Mouse (Mus musculus): Measurements from ENCODE around the gene Opcml. TPM values are rescaled to one million over a fixed set of nuclear protein-coding genes. Genes with fewer than 3 reads are reported as not detected.

Opcml gene
- polyA plus RNA-seq, 1 experiment, result 0.02 TPM

GRCm38 (mm10) chr9:27781291-27781993 is 9.1 kb upstream of the Opcml start:
- 79% methylated on average over 6 of the region's 6 CpGs for WGBS
- H3K27ac ChIP-seq (ENCODE audit: insufficient read depth, low read length), result no peak overlapping the region
- no peak for TF ChIP-seq POLR2A (IDR thresholded peaks at IDR 0.05; ENCODE audit: low read depth, low read length)
- no peak for TF ChIP-seq CTCF (IDR thresholded peaks at IDR 0.05; ENCODE audit: extremely low read depth, insufficient read depth, insufficient read length, insufficient replicate concordance)

DNA sequence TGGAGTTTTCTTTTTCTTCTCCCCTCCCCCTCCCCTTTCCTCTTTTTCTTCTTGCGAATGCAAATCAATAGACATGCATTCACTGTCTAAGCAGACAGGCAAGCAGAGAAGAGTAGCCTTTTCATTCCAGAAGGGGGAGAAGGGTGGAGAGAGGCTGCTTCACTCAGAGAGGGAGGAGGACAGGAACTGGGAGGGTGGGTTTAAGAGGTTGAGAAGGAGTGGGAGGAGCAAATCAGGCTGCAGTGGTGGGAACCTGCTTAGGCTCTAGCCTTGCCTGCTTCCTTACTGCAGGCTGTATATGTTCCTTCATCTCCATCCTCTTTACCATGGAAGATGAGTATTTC is 8.6 kb upstream of the Opcml start:
- Histone ChIP-seq H3K27ac (ENCODE audit: insufficient read depth, low read length) (no peak overlapping the region), H3K27me3 (ENCODE audit: control insufficient read depth, insufficient read depth, low read length) (no peaks in the 10 kb centered on the region), H3K4me3 (ENCODE audit: extremely low read depth, insufficient read depth, insufficient read length) (no peak overlapping the region), H3K4me1 (ENCODE audit: control insufficient read depth, insufficient read depth, insufficient read length) (no peaks in the 10 kb centered on the region), H3K36me3 (ENCODE audit: control insufficient read depth, insufficient read depth, low read length) (no peaks in the 10 kb centered on the region)
- TF ChIP-seq CTCF (IDR thresholded peaks at IDR 0.05; ENCODE audit: extremely low read depth, insufficient read depth, insufficient read length, insufficient replicate concordance) (no peak), POLR2A (IDR thresholded peaks at IDR 0.05; ENCODE audit: low read depth, low read length) (no peak)
- WGBS, result 15% methylated on average over 1 of the region's 1 CpGs
- DNase-seq (ENCODE audit: low read depth in 1 of 2, low spot score in 2 of 2), result no peak

More at GRCm38 (mm10) chr9:27781291-27781993, 9.1 kb upstream of the Opcml start:
- Histone ChIP-seq H3K4me3 (ENCODE audit: extremely low read depth, insufficient read depth, insufficient read length) (no peak overlapping the region), H3K27me3 (ENCODE audit: control insufficient read depth, insufficient read depth, low read length) (no peaks in the 10 kb centered on the region), H3K4me1 (ENCODE audit: control insufficient read depth, insufficient read depth, insufficient read length) (no peaks in the 10 kb centered on the region), H3K36me3 (ENCODE audit: control insufficient read depth, insufficient read depth, low read length) (no peaks in the 10 kb centered on the region)
- DNase-seq (ENCODE audit: low read depth in 1 of 2, low spot score in 2 of 2), result no peak

GRCm38 (mm10) chr9:27791639-27791966 is 1.0 kb downstream of the Opcml start:
- WGBS, result 9% methylated on average over 12 of the region's 12 CpGs
- Histone ChIP-seq H3K4me1 (ENCODE audit: control insufficient read depth, insufficient read depth, insufficient read length) (no peaks in the 10 kb centered on the region), H3K27me3 (ENCODE audit: control insufficient read depth, insufficient read depth, low read length) (no peaks in the 10 kb centered on the region), H3K27ac (ENCODE audit: insufficient read depth, low read length) (no peak overlapping the region), H3K36me3 (ENCODE audit: control insufficient read depth, insufficient read depth, low read length) (no peaks in the 10 kb centered on the region), H3K4me3 (ENCODE audit: extremely low read depth, insufficient read depth, insufficient read length) (no peak overlapping the region)
- no peak for DNase-seq (ENCODE audit: low read depth in 1 of 2, low spot score in 2 of 2)
- TF ChIP-seq POLR2A (IDR thresholded peaks at IDR 0.05; ENCODE audit: low read depth, low read length) (no peak), CTCF (IDR thresholded peaks at IDR 0.05; ENCODE audit: extremely low read depth, insufficient read depth, insufficient read length, insufficient replicate concordance) (no peak)

GRCm38 (mm10) chr9:27792226-27792625 is 1.7 kb downstream of the Opcml start:
- TF ChIP-seq CTCF (IDR thresholded peaks at IDR 0.05; ENCODE audit: extremely low read depth, insufficient read depth, insufficient read length, insufficient replicate concordance) (no peak), POLR2A (IDR thresholded peaks at IDR 0.05; ENCODE audit: low read depth, low read length) (no peak)
- Histone ChIP-seq H3K27ac (ENCODE audit: insufficient read depth, low read length) (no peak overlapping the region), H3K4me1 (ENCODE audit: control insufficient read depth, insufficient read depth, insufficient read length) (no peaks in the 10 kb centered on the region), H3K4me3 (ENCODE audit: extremely low read depth, insufficient read depth, insufficient read length) (no peak overlapping the region), H3K36me3 (ENCODE audit: control insufficient read depth, insufficient read depth, low read length) (no peaks in the 10 kb centered on the region), H3K27me3 (ENCODE audit: control insufficient read depth, insufficient read depth, low read length) (no peaks in the 10 kb centered on the region)
- 52% methylated on average over 2 of the region's 2 CpGs for WGBS
- no peak for DNase-seq (ENCODE audit: low read depth in 1 of 2, low spot score in 2 of 2)

DNA sequence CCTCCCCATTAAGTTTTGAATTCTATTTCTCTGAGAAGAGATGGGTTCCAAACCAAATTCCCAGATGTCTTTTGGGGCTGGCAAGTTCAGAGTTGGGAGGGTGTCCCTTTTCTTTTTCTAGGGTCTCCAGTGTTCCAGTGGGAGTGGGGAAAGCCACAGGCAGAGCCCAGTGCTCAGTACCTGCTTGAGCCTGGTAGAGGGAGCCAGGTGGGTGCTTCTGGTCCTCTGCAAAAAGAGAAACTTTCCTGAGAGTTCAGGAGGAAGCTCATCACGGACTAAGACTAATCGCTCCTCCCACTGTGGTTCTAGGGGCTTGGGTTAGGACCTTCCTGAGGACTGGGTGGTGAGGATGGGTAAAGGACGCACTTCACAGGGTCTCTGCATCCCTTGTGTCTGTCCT is 2.4 kb downstream of the Opcml start:
- no peak overlapping the region for H3K27ac ChIP-seq (ENCODE audit: insufficient read depth, low read length)
- no peak overlapping the region for H3K4me3 ChIP-seq (ENCODE audit: extremely low read depth, insufficient read depth, insufficient read length)
- no peak for TF ChIP-seq CTCF (IDR thresholded peaks at IDR 0.05; ENCODE audit: extremely low read depth, insufficient read depth, insufficient read length, insufficient replicate concordance)
- DNase-seq (ENCODE audit: low read depth in 1 of 2, low spot score in 2 of 2), result no peak
- no peaks in the 10 kb centered on the region for H3K4me1 ChIP-seq (ENCODE audit: control insufficient read depth, insufficient read depth, insufficient read length)
- WGBS, result 69% methylated on average over 3 of the region's 3 CpGs
- no peaks in the 10 kb centered on the region for H3K36me3 ChIP-seq (ENCODE audit: control insufficient read depth, insufficient read depth, low read length)
- H3K27me3 ChIP-seq (ENCODE audit: control insufficient read depth, insufficient read depth, low read length), result no peaks in the 10 kb centered on the region

GRCm38 (mm10) chr9:27796535-27796934 is 6.0 kb downstream of the Opcml start:
- Histone ChIP-seq H3K36me3 (ENCODE audit: control insufficient read depth, insufficient read depth, low read length) (no peaks in the 10 kb centered on the region), H3K27me3 (ENCODE audit: control insufficient read depth, insufficient read depth, low read length) (no peaks in the 10 kb centered on the region), H3K4me3 (ENCODE audit: extremely low read depth, insufficient read depth, insufficient read length) (no peak overlapping the region), H3K4me1 (ENCODE audit: control insufficient read depth, insufficient read depth, insufficient read length) (no peaks in the 10 kb centered on the region), H3K27ac (ENCODE audit: insufficient read depth, low read length) (no peak overlapping the region)
- no peak for DNase-seq (ENCODE audit: low read depth in 1 of 2, low spot score in 2 of 2)
- WGBS, result 83% methylated on average over 1 of the region's 1 CpGs
- no peak for TF ChIP-seq POLR2A (IDR thresholded peaks at IDR 0.05; ENCODE audit: low read depth, low read length)
- no peak for TF ChIP-seq CTCF (IDR thresholded peaks at IDR 0.05; ENCODE audit: extremely low read depth, insufficient read depth, insufficient read length, insufficient replicate concordance)

DNA sequence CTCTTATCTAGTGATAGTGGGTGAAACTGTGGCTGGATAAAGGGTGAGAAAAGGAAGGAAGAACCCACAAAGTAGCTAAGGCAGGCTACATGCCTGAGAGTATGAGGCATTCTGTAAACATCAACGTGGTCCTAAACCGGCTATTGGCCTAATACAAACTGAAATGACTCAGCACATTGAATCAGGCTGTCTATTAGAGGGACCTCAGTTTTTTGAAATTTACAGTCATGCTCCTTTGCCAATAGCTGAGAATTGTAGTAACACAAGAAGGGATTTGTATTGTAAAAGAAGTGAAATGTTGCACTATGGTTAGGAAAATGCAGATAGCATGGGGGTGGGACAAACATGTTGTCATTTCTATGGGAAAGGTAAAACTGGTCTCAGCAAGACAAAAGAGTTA is 10.4 kb downstream of the Opcml start:
- DNase-seq (ENCODE audit: low read depth in 1 of 2, low spot score in 2 of 2), result no peak

More for the DNA sequence above, 10.4 kb downstream of the Opcml start:
- Histone ChIP-seq H3K4me3 (ENCODE audit: extremely low read depth, insufficient read depth, insufficient read length) (no peak overlapping the region), H3K27ac (ENCODE audit: insufficient read depth, low read length) (no peak overlapping the region), H3K4me1 (ENCODE audit: control insufficient read depth, insufficient read depth, insufficient read length) (no peaks in the 10 kb centered on the region), H3K27me3 (ENCODE audit: control insufficient read depth, insufficient read depth, low read length) (no peaks in the 10 kb centered on the region), H3K36me3 (ENCODE audit: control insufficient read depth, insufficient read depth, low read length) (no peaks in the 10 kb centered on the region)
- WGBS, result 55% methylated on average over 2 of the region's 2 CpGs
- TF ChIP-seq CTCF (IDR thresholded peaks at IDR 0.05; ENCODE audit: extremely low read depth, insufficient read depth, insufficient read length, insufficient replicate concordance) (no peak), POLR2A (IDR thresholded peaks at IDR 0.05; ENCODE audit: low read depth, low read length) (no peak)

All from spleen, adult 2 months (tissue).